Mouse (Mus musculus) lung, embryonic 15.5 days (tissue): Measurements from ENCODE around the gene Pih1d2. TPM values are rescaled to one million over a fixed set of nuclear protein-coding genes. Genes with fewer than 3 reads are reported as not detected.
"Not testable (repeated sequence)": the region's sequence is repeated elsewhere in the genome, so short reads cannot be mapped to it uniquely, and the experiment has no call there.

Source experiments
- ATAC-seq: fragments of 200-750 bp; cut with Nextera tagmentation; 2 replicates; pipeline ENCODE4 v1.8.0; 2017; ENCODE audit warnings: moderate number of reproducible peaks, borderline replicate concordance; ENCODE audit not compliant: low FRiP score, low TSS enrichment; ENCODE audit errors: extremely low read depth
- H3K27ac ChIP-seq: fragments of 300-500 bp; sonication (generic); 2 replicates; pipeline ENCODE4 v1.5.1; 2015; ENCODE audit warnings: moderate library complexity, mild to moderate bottlenecking, inconsistent platforms
- H3K27me3 ChIP-seq: fragments of 300-500 bp; sonication (generic); 2 replicates; pipeline ENCODE4 v1.6.1; 2015; ENCODE audit warnings: inconsistent platforms
- H3K36me3 ChIP-seq: fragments of 300-500 bp; sonication (generic); 2 replicates; pipeline ENCODE4 v1.6.1; 2015; ENCODE audit warnings: inconsistent platforms
- H3K4me1 ChIP-seq: fragments of 300-500 bp; sonication (generic); 2 replicates; pipeline ENCODE4 v1.6.1; 2015; ENCODE audit warnings: inconsistent platforms
- H3K4me2 ChIP-seq: fragments of 300-500 bp; sonication (generic); 2 replicates; pipeline ENCODE4 v1.6.1; 2015; ENCODE audit warnings: inconsistent platforms, mild to moderate bottlenecking, moderate library complexity
- H3K4me3 ChIP-seq: fragments of 300-500 bp; sonication (generic); 2 replicates; pipeline ENCODE4 v1.5.1; 2015; ENCODE audit warnings: mild to moderate bottlenecking, inconsistent platforms
- H3K9ac ChIP-seq: fragments of 300-500 bp; sonication (generic); 2 replicates; pipeline ENCODE4 v1.6.1; 2015; ENCODE audit warnings: inconsistent platforms
- H3K9me3 ChIP-seq: fragments of 300-500 bp; sonication (generic); 2 replicates; pipeline ENCODE4 v1.6.1; 2016; ENCODE audit warnings: inconsistent platforms
- WGBS: fragments of 180-500 bp; shearing (Covaris S2); methylation state at CpG from one replicate; pipeline ENCODE4 v1.1.7; 2015; 5-methylcytosine and 5-hydroxymethylcytosine counted together
- polyA plus RNA-seq: library from polyadenylated mRNA; unstranded; fragments of >200 nt; fragmentation: Nextera tagmentation; extraction: Ambion mirVana; gene quantifications from 2 replicates; pipeline ENCODE4 v1.2.1, GENCODE M21; 2015

Pih1d2 gene
- polyA plus RNA-seq, 1 experiment from 2014 or later, result 7.1 TPM

GRCm38 (mm10) chr9:50596973-50597372, 20.1 kb upstream of the Pih1d2 start:
- H3K9me3 ChIP-seq, result no peaks in the 10 kb centered on the region
- no peak overlapping the region for H3K4me2 ChIP-seq
- no peak for ATAC-seq
- WGBS, result 90% methylated on average over 8 of the region's 8 CpGs
- no peak overlapping the region for H3K4me3 ChIP-seq
- H3K27me3 ChIP-seq, result no peaks in the 10 kb centered on the region
- peaks cover 5% of the 10 kb centered on the region for H3K4me1 ChIP-seq
- H3K36me3 ChIP-seq, result peaks cover 53% of the 10 kb centered on the region
- no peak overlapping the region for H3K9ac ChIP-seq
- H3K27ac ChIP-seq, result no peak overlapping the region

GRCm38 (mm10) chr9:50601536-50601935, 15.6 kb upstream of the Pih1d2 start:
- Histone ChIP-seq H3K9ac (no peak overlapping the region), H3K9me3 (no peaks in the 10 kb centered on the region), H3K4me3 (no peak overlapping the region), H3K4me1 (peaks cover 23% of the 10 kb centered on the region), H3K4me2 (no peak overlapping the region), H3K27ac (no peak overlapping the region), H3K36me3 (peaks cover 50% of the 10 kb centered on the region), H3K27me3 (no peaks in the 10 kb centered on the region)
- no peak for ATAC-seq
- 80% methylated on average over 6 of the region's 6 CpGs for WGBS

- H3K9me3 ChIP-seq, result no peaks in the 10 kb centered on the region
- peaks cover 23% of the 10 kb centered on the region for H3K4me1 ChIP-seq
- H3K9ac ChIP-seq, result 0 out of 2 replicates have a peak overlapping the region, but pooled peaks have one; percentile 87
- H3K4me3 ChIP-seq, result peak overlapping the region; percentile 94
- peaks cover 48% of the 10 kb centered on the region for H3K36me3 ChIP-seq
- no peak overlapping the region for H3K27ac ChIP-seq
- peak overlapping the region; percentile 84 for H3K4me2 ChIP-seq
- no peaks in the 10 kb centered on the region for H3K27me3 ChIP-seq
- WGBS, result 82% methylated on average over 7 of the region's 7 CpGs
- ATAC-seq, result no peak
Measured at GRCm38 (mm10) chr9:50602055-50602845, 14.9 kb upstream of the Pih1d2 start.

- Histone ChIP-seq H3K4me1 (peaks cover 23% of the 10 kb centered on the region), H3K9ac (peak within 1 kb of the TSS; percentile 87), H3K27ac (peak within 1 kb of the TSS; percentile 90), H3K4me2 (peak within 1 kb of the TSS; percentile 84), H3K36me3 (peaks cover 49% of the 10 kb centered on the region), H3K9me3 (no peaks in the 10 kb centered on the region), H3K27me3 (no peaks in the 10 kb centered on the region), H3K4me3 (peak within 1 kb of the TSS; percentile 94)
- WGBS, result under 1% methylated on average over 48 of the region's 48 CpGs
- peak; percentile 96 for ATAC-seq
Measured at GRCm38 (mm10) chr9:50603189-50603997, 13.7 kb upstream of the Pih1d2 start, which contains the start of the genes Sdhd and Timm8b. Gene Sdhd (minus strand): TSS chr9:50603812. Gene Timm8b (plus strand): TSS chr9:50603910.

- peak overlapping the region; percentile 94 for H3K4me3 ChIP-seq
- WGBS, result 0% methylated on average over 24 of the region's 24 CpGs
- no peaks in the 10 kb centered on the region for H3K27me3 ChIP-seq
- peak overlapping the region; percentile 87 for H3K9ac ChIP-seq
- H3K36me3 ChIP-seq, result peaks cover 48% of the 10 kb centered on the region
- peak; percentile 90 for ATAC-seq
- H3K9me3 ChIP-seq, result no peaks in the 10 kb centered on the region
- peaks cover 23% of the 10 kb centered on the region for H3K4me1 ChIP-seq
- peak overlapping the region; percentile 84 for H3K4me2 ChIP-seq
- peak overlapping the region; percentile 90 for H3K27ac ChIP-seq
Measured at GRCm38 (mm10) chr9:50603998-50604324, 13.2 kb upstream of the Pih1d2 start.

- Histone ChIP-seq H3K9me3 (no peaks in the 10 kb centered on the region), H3K4me1 (peaks cover 23% of the 10 kb centered on the region), H3K27ac (peak overlapping the region; percentile 90), H3K4me3 (peak overlapping the region; percentile 94), H3K4me2 (peak overlapping the region; percentile 84), H3K36me3 (peaks cover 46% of the 10 kb centered on the region), H3K27me3 (no peaks in the 10 kb centered on the region), H3K9ac (peak overlapping the region; percentile 87)
- no peak for ATAC-seq
- WGBS, result 2% methylated on average over 6 of the region's 6 CpGs
Measured at GRCm38 (mm10) chr9:50604338-50604737, 12.8 kb upstream of the Pih1d2 start.

GRCm38 (mm10) chr9:50612115-50612514, 5.0 kb upstream of the Pih1d2 start:
- Histone ChIP-seq H3K4me1 (peaks cover 7% of the 10 kb centered on the region), H3K9me3 (no peaks in the 10 kb centered on the region), H3K9ac (no peak overlapping the region), H3K36me3 (peaks cover 70% of the 10 kb centered on the region), H3K4me3 (no peak overlapping the region), H3K27ac (no peak overlapping the region), H3K4me2 (no peak overlapping the region), H3K27me3 (no peaks in the 10 kb centered on the region)
- 85% methylated on average over 4 of the region's 4 CpGs for WGBS
- no peak for ATAC-seq

GRCm38 (mm10) chr9:50616161-50616560, 960 bp upstream of the Pih1d2 start:
- peak overlapping the region; percentile 70 for H3K4me2 ChIP-seq
- H3K36me3 ChIP-seq, result peaks cover 35% of the 10 kb centered on the region
- no peaks in the 10 kb centered on the region for H3K9me3 ChIP-seq
- no peak for ATAC-seq
- H3K9ac ChIP-seq, result peak overlapping the region; percentile 100
- H3K27ac ChIP-seq, result no peak overlapping the region; the same call in 1 of the 2 replicates
- peak overlapping the region; percentile 100 for H3K4me3 ChIP-seq
- WGBS, result 32% methylated on average over 11 of the region's 11 CpGs
- peaks cover 15% of the 10 kb centered on the region for H3K4me1 ChIP-seq
- no peaks in the 10 kb centered on the region for H3K27me3 ChIP-seq

- H3K36me3 ChIP-seq, result peaks cover 21% of the 10 kb centered on the region
- no peak for ATAC-seq
- H3K4me1 ChIP-seq, result peaks cover 15% of the 10 kb centered on the region
- H3K27me3 ChIP-seq, result no peaks in the 10 kb centered on the region
- WGBS, result 56% methylated on average over 9 of the region's 9 CpGs
- no peak overlapping the region for H3K27ac ChIP-seq
- peak overlapping the region; percentile 70 for H3K4me2 ChIP-seq
- H3K4me3 ChIP-seq, result peak overlapping the region; percentile 100
- no peaks in the 10 kb centered on the region for H3K9me3 ChIP-seq
- no peak overlapping the region for H3K9ac ChIP-seq
Measured at GRCm38 (mm10) chr9:50617794-50618330, 741 bp downstream of the Pih1d2 start.

- 91% methylated on average over 6 of the region's 8 CpGs for WGBS
- peaks cover 18% of the 10 kb centered on the region for H3K36me3 ChIP-seq
- H3K4me3 ChIP-seq, H3K4me1 ChIP-seq, H3K27me3 ChIP-seq, H3K27ac ChIP-seq, ATAC-seq, H3K9me3 ChIP-seq, H3K4me2 ChIP-seq, H3K9ac ChIP-seq: not testable (repeated sequence)
Measured at GRCm38 (mm10) chr9:50630903-50631302, 13.8 kb downstream of the Pih1d2 start.

GRCm38 (mm10) chr9:50632016-50632688, 15.0 kb downstream of the Pih1d2 start:
- no peak for ATAC-seq
- no peak overlapping the region for H3K27ac ChIP-seq
- no peak overlapping the region for H3K4me3 ChIP-seq
- no peaks in the 10 kb centered on the region for H3K27me3 ChIP-seq
- no peaks in the 10 kb centered on the region for H3K4me1 ChIP-seq
- no peak overlapping the region for H3K9ac ChIP-seq
- 85% methylated on average over 6 of the region's 6 CpGs for WGBS
- H3K36me3 ChIP-seq, result peaks cover 28% of the 10 kb centered on the region
- no peaks in the 10 kb centered on the region for H3K9me3 ChIP-seq
- H3K4me2 ChIP-seq, result no peak overlapping the region
